Mouse (Mus musculus): ENCODE results near the gene Pnma5. TPM values are rescaled to one million over a fixed set of nuclear protein-coding genes. Genes with fewer than 3 reads are reported as not detected.

Gene Pnma5
- polyA plus RNA-seq, 1 experiment: not detected

GRCm38 (mm10) chrX:73039666-73040065 is 2.8 kb upstream of the Pnma5 start:
- H3K9me3 ChIP-seq (ENCODE audit: control insufficient read depth, low read length): peaks cover 3% of the 10 kb centered on the region; the same call in 1 of the 2 replicates
- TF ChIP-seq GATA1 (IDR thresholded peaks at IDR 0.05; ENCODE audit: low read length): no peak
- TF ChIP-seq TAL1 (IDR thresholded peaks at IDR 0.05; ENCODE audit: low read length): no peak
- peaks cover 2% of the 10 kb centered on the region; the same call in 1 of the 2 replicates for H3K27me3 ChIP-seq (ENCODE audit: control insufficient read depth)
- H3K36me3 ChIP-seq (ENCODE audit: control insufficient read depth): no peaks in the 10 kb centered on the region
- H3K4me1 ChIP-seq (ENCODE audit: control insufficient read depth): no peaks in the 10 kb centered on the region
- H3K4me3 ChIP-seq (replicated peaks): no peak overlapping the region

- Histone ChIP-seq H3K4me3 (replicated peaks) (no peak overlapping the region), H3K36me3 (ENCODE audit: control insufficient read depth) (no peaks in the 10 kb centered on the region), H3K27me3 (ENCODE audit: control insufficient read depth) (peaks cover 2% of the 10 kb centered on the region; the same call in 1 of the 2 replicates), H3K4me1 (ENCODE audit: control insufficient read depth) (no peaks in the 10 kb centered on the region), H3K9me3 (ENCODE audit: control insufficient read depth, low read length) (peaks cover 3% of the 10 kb centered on the region; the same call in 1 of the 2 replicates)
- TF ChIP-seq TAL1 (IDR thresholded peaks at IDR 0.05; ENCODE audit: low read length) (no peak), GATA1 (IDR thresholded peaks at IDR 0.05; ENCODE audit: low read length) (no peak)
Observed at GRCm38 (mm10) chrX:73038831-73039230, 1.9 kb upstream of the Pnma5 start.

- Histone ChIP-seq H3K36me3 (ENCODE audit: control insufficient read depth) (no peaks in the 10 kb centered on the region), H3K4me3 (replicated peaks) (no peak overlapping the region), H3K27me3 (ENCODE audit: control insufficient read depth) (no peaks in the 10 kb centered on the region), H3K9me3 (ENCODE audit: control insufficient read depth, low read length) (no peaks in the 10 kb centered on the region), H3K4me1 (ENCODE audit: control insufficient read depth) (peaks cover 14% of the 10 kb centered on the region)
- TF ChIP-seq GATA1 (IDR thresholded peaks at IDR 0.05; ENCODE audit: low read length) (no peak), TAL1 (IDR thresholded peaks at IDR 0.05; ENCODE audit: low read length) (no peak)
Observed at GRCm38 (mm10) chrX:73012846-73013245, 24.1 kb downstream of the Pnma5 start.

- H3K4me3 ChIP-seq (replicated peaks): peak overlapping the region; percentile 62
- no peaks in the 10 kb centered on the region for H3K9me3 ChIP-seq (ENCODE audit: control insufficient read depth, low read length)
- no peaks in the 10 kb centered on the region for H3K27me3 ChIP-seq (ENCODE audit: control insufficient read depth)
- H3K4me1 ChIP-seq (ENCODE audit: control insufficient read depth): peaks cover 61% of the 10 kb centered on the region
- H3K36me3 ChIP-seq (ENCODE audit: control insufficient read depth): no peaks in the 10 kb centered on the region
- TF ChIP-seq TAL1 (IDR thresholded peaks at IDR 0.05; ENCODE audit: low read length): no peak
- TF ChIP-seq GATA1 (IDR thresholded peaks at IDR 0.05; ENCODE audit: low read length): no peak
Observed at GRCm38 (mm10) chrX:73007597-73008479, 29.1 kb downstream of the Pnma5 start.

- peaks cover 69% of the 10 kb centered on the region for H3K4me1 ChIP-seq (ENCODE audit: control insufficient read depth)
- TF ChIP-seq GATA1 (IDR thresholded peaks at IDR 0.05; ENCODE audit: low read length) (peak; percentile 52; the same call in 1 of the 2 replicates), TAL1 (IDR thresholded peaks at IDR 0.05; ENCODE audit: low read length) (peak; percentile 64)
- H3K27me3 ChIP-seq (ENCODE audit: control insufficient read depth): peaks cover 3% of the 10 kb centered on the region
- H3K9me3 ChIP-seq (ENCODE audit: control insufficient read depth, low read length): no peaks in the 10 kb centered on the region
- H3K36me3 ChIP-seq (ENCODE audit: control insufficient read depth): no peaks in the 10 kb centered on the region
- peak overlapping the region; percentile 26 for H3K4me3 ChIP-seq (replicated peaks)
Observed at GRCm38 (mm10) chrX:73005678-73006077, 31.2 kb downstream of the Pnma5 start.

- no peak for TF ChIP-seq TAL1 (IDR thresholded peaks at IDR 0.05; ENCODE audit: low read length)
- no peak for TF ChIP-seq GATA1 (IDR thresholded peaks at IDR 0.05; ENCODE audit: low read length)
- Histone ChIP-seq H3K4me1 (ENCODE audit: control insufficient read depth) (peaks cover 55% of the 10 kb centered on the region), H3K36me3 (ENCODE audit: control insufficient read depth) (no peaks in the 10 kb centered on the region), H3K4me3 (replicated peaks) (peak overlapping the region; percentile 46), H3K9me3 (ENCODE audit: control insufficient read depth, low read length) (no peaks in the 10 kb centered on the region), H3K27me3 (ENCODE audit: control insufficient read depth) (peaks cover 13% of the 10 kb centered on the region)
Observed at GRCm38 (mm10) chrX:73003110-73003509, 33.8 kb downstream of the Pnma5 start.

- Histone ChIP-seq H3K36me3 (ENCODE audit: control insufficient read depth) (no peaks in the 10 kb centered on the region), H3K4me1 (ENCODE audit: control insufficient read depth) (no peaks in the 10 kb centered on the region), H3K27me3 (ENCODE audit: control insufficient read depth) (peaks cover 34% of the 10 kb centered on the region), H3K9me3 (ENCODE audit: control insufficient read depth, low read length) (no peaks in the 10 kb centered on the region), H3K4me3 (replicated peaks) (no peak overlapping the region)
- TF ChIP-seq GATA1 (IDR thresholded peaks at IDR 0.05; ENCODE audit: low read length) (no peak), TAL1 (IDR thresholded peaks at IDR 0.05; ENCODE audit: low read length) (no peak)
Observed at GRCm38 (mm10) chrX:72995542-72995941, 41.4 kb downstream of the Pnma5 start.

GRCm38 (mm10) chrX:72992291-72992919 is 44.5 kb downstream of the Pnma5 start:
- no peak overlapping the region for H3K4me3 ChIP-seq (replicated peaks)
- peaks cover 49% of the 10 kb centered on the region for H3K27me3 ChIP-seq (ENCODE audit: control insufficient read depth)
- no peaks in the 10 kb centered on the region for H3K4me1 ChIP-seq (ENCODE audit: control insufficient read depth)
- H3K9me3 ChIP-seq (ENCODE audit: control insufficient read depth, low read length): peaks cover under 1% of the 10 kb centered on the region; the same call in 1 of the 2 replicates
- TF ChIP-seq GATA1 (IDR thresholded peaks at IDR 0.05; ENCODE audit: low read length) (no peak), TAL1 (IDR thresholded peaks at IDR 0.05; ENCODE audit: low read length) (no peak)
- H3K36me3 ChIP-seq (ENCODE audit: control insufficient read depth): no peaks in the 10 kb centered on the region

GRCm38 (mm10) chrX:72990581-72990980 is 46.3 kb downstream of the Pnma5 start:
- H3K27me3 ChIP-seq (ENCODE audit: control insufficient read depth): peaks cover 57% of the 10 kb centered on the region

More at GRCm38 (mm10) chrX:72990581-72990980, 46.3 kb downstream of the Pnma5 start:
- TF ChIP-seq GATA1 (IDR thresholded peaks at IDR 0.05; ENCODE audit: low read length) (no peak), TAL1 (IDR thresholded peaks at IDR 0.05; ENCODE audit: low read length) (no peak)
- H3K4me3 ChIP-seq (replicated peaks): no peak overlapping the region
- no peaks in the 10 kb centered on the region; the same call in 1 of the 2 replicates for H3K4me1 ChIP-seq (ENCODE audit: control insufficient read depth)
- no peaks in the 10 kb centered on the region for H3K36me3 ChIP-seq (ENCODE audit: control insufficient read depth)
- peaks cover 3% of the 10 kb centered on the region; the same call in 1 of the 2 replicates for H3K9me3 ChIP-seq (ENCODE audit: control insufficient read depth, low read length)
